Mouse (Mus musculus): ENCODE results near the gene Gm20604. TPM values are rescaled to one million over a fixed set of nuclear protein-coding genes. Genes with fewer than 3 reads are reported as not detected.

The Gm20604 gene
- total RNA-seq, 2 experiments from 2014 or later, result 3.8 to 4.9 TPM

- intact Hi-C loops (cut with DNase I), result loop anchor here (2.0 to 5.0 kb wide), 2 partner anchors 13 to 133 kb away; partner anchors contain the start of genes Btbd7, Gm28051, Gon7 and Ubr7
- peak; percentile 82 for DNase-seq (ENCODE audit: low spot score)
Observed at GRCm38 (mm10) chr12:102743589-102744574, 14.6 kb downstream of the Gm20604 start, which contains the start of the genes Moap1 and Tmem251. Moap1 (minus strand) TSS chr12:102743661. Tmem251 (plus strand) TSS chr12:102743762.

DNA sequence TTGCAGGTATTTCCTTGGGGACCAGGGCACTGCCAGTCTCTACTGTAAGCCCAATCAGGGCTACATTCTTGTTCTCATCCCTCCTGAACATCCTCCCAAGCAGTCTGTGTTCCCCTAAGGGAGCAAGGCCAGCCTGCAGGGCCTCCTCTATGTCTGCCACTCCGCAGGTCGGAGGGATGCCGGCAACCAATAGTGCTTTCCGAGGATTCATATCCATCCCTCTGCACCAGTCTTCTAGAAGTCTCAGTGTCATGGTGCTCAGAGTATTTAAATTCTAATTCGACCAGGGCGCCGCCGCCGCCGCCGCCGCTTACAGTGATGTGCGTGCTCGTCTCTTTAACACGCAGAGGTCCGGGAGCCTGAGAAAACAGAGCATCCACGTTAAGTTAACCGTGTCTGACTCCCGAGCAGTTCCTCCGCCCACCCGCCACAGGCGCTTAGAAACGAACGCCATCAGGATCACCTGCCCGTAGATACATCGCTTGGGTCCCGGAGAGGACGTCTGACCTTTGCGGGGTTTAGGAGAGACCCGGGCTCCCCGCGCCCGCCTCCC is 15.4 kb downstream of the Gm20604 start:
- DNase-seq (ENCODE audit: low spot score), result no peak
- intact Hi-C loops (cut with DNase I), result loop anchor here (2.0 to 5.0 kb wide), 2 partner anchors 14 to 134 kb away; partner anchors contain the start of genes Btbd7, Gm28051, Gon7 and Ubr7

- intact Hi-C loops (cut with DNase I), result loop anchor here (2.0 to 5.0 kb wide), 2 partner anchors 15 to 135 kb away; partner anchors contain the start of genes Btbd7, Gm28051, Gon7 and Ubr7
- no peak for DNase-seq (ENCODE audit: low spot score)
Observed at GRCm38 (mm10) chr12:102742056-102742455, 16.4 kb downstream of the Gm20604 start.

DNA sequence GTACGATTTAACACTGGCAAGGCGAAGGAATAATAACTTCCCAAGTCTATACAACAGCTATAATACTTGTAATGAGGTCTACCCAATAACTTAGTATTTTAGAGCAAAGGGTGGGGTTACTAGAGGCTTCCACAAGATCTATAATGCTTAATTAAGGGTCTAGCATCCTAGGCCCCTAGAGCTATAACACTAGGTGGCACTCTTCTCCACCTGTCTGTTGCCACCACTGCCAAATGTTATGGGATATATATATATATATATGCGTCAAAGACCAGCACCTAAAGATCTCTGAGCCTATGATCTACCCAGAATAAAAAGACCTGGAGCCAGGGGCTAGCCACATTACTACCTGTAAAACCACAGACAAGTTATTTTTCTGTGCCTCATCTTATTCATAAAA is 18.2 kb downstream of the Gm20604 start:
- intact Hi-C loops (cut with DNase I), result loop anchor here (1.0 to 5.0 kb wide), 2 partner anchors 137 to 325 kb away; partner anchors contain the start of gene Btbd7
- DNase-seq (ENCODE audit: low spot score), result no peak

DNA sequence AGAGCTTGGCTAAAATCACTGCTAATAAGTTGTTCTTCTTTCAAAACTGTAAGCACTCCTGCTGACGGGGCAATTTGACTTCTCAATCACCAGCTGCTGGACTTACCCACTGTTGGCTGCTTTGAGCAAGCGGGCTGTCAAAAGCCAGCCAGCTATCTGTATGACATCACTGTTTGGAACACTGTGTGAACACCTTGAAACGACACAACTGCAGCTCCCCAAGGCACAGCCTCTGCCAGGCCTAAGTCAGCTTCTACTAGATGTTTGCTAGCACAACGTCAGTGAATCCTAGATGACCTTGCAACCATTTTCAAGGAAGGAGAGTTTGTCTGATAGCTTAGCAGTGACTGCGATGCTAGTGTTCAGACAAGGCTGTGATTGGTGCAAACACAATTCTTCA is 19.4 kb downstream of the Gm20604 start:
- no peak for DNase-seq (ENCODE audit: low spot score)
- intact Hi-C loops (cut with DNase I), result no loop called here

DNA sequence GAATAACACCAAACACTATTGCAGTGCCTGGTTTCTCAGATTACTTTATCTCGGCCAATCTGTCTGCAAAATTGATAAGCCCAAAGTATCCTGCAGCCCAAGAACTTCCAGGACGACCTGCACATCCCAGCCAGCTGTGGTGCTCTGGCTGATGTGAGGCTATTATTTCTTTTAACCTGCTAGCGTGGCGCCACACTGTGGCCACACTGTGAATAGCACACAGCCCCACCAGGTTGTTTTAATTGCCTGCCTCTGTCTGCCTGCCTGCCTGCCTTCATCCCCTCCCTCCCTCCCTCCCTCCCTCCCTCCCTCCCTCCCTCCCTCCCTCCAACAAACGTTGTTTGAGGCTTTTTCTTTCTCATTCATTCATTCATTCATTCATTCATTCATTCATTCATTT is 25.1 kb downstream of the Gm20604 start:
- no peak for DNase-seq (ENCODE audit: low spot score)
- intact Hi-C loops (cut with DNase I), result loop anchor here (2.0 kb wide), 1 partner anchor 209 kb away; no protein-coding TSS in a partner anchor

GRCm38 (mm10) chr12:102730798-102731619 is 27.5 kb downstream of the Gm20604 start:
- no peak for DNase-seq (ENCODE audit: low spot score)

GRCm38 (mm10) chr12:102729855-102730797 is 28.3 kb downstream of the Gm20604 start:
- intact Hi-C loops (cut with DNase I), result no loop called here
- no peak for DNase-seq (ENCODE audit: low spot score)

More at GRCm38 (mm10) chr12:102730798-102731619, 27.5 kb downstream of the Gm20604 start:
- intact Hi-C loops (cut with DNase I), result no loop called here

- intact Hi-C loops (cut with DNase I), result no loop called here
Observed at GRCm38 (mm10) chr12:102725761-102726175, 32.7 kb downstream of the Gm20604 start.

DNA sequence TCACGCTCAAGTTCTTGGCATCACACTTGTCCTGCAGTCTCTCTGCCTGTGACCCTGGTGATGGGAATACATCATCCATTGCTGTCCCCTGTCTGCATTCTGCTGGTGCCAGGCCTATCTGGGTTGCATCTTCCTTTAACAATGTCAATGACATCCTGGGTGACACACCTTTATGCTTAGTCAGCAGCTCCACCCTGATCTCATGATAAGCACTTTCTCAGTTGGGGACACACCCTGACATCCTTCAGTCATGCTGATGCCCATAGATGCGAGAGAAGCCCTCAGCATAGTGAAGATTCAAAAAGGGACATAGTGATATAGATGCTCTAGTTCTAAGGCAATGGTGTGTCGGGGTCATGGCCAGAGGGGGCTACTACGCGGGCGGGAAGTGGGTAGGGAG is 33.3 kb downstream of the Gm20604 start:
- no peak for DNase-seq (ENCODE audit: low spot score)

More at GRCm38 (mm10) chr12:102725761-102726175, 32.7 kb downstream of the Gm20604 start:
- DNase-seq (ENCODE audit: low spot score), result no peak

DNA sequence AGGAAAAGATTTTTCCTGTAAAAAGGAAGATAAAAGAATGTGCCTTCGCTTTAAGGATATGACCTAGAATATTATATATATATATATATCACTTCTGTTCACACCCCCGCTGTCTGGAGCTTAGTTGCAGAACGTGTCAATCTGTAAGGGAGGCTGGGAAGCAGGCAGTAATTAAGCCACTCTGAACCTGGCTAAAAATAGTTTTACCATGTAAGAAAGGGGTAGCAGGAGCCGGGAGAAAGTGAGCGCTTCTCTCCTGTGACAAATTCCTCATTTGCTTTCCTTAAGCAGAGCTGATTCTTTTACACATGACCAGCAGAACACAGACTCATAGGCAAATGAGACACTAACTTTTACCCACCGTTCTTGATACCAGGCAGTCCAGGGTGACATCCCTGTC is 34.6 kb downstream of the Gm20604 start:
- intact Hi-C loops (cut with DNase I), result no loop called here
- no peak for DNase-seq (ENCODE audit: low spot score)

More for the DNA sequence above, 33.3 kb downstream of the Gm20604 start:
- intact Hi-C loops (cut with DNase I), result no loop called here

DNA sequence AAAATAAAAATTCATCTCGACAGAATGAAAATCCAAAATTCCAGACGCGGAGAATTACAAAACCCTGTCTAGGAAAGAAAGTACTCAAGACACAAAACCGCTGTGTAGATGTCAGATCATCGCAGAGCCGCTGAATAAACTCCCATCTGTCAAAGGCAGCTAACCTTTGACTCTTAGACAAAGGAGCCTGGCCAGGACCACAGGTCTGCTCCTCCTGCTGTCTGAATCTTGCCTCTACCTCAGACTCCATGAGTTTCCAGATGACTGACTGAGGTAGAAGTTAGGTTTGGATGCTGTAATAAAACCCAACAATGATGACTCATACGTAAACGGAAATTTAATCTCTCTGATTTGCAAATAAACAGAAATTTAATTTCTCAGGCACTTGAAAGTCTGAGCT is 35.5 kb downstream of the Gm20604 start:
- no peak for DNase-seq (ENCODE audit: low spot score)
- intact Hi-C loops (cut with DNase I), result no loop called here

GRCm38 (mm10) chr12:102722451-102722850 is 36.0 kb downstream of the Gm20604 start:
- intact Hi-C loops (cut with DNase I), result no loop called here
- DNase-seq (ENCODE audit: low spot score), result no peak

DNA sequence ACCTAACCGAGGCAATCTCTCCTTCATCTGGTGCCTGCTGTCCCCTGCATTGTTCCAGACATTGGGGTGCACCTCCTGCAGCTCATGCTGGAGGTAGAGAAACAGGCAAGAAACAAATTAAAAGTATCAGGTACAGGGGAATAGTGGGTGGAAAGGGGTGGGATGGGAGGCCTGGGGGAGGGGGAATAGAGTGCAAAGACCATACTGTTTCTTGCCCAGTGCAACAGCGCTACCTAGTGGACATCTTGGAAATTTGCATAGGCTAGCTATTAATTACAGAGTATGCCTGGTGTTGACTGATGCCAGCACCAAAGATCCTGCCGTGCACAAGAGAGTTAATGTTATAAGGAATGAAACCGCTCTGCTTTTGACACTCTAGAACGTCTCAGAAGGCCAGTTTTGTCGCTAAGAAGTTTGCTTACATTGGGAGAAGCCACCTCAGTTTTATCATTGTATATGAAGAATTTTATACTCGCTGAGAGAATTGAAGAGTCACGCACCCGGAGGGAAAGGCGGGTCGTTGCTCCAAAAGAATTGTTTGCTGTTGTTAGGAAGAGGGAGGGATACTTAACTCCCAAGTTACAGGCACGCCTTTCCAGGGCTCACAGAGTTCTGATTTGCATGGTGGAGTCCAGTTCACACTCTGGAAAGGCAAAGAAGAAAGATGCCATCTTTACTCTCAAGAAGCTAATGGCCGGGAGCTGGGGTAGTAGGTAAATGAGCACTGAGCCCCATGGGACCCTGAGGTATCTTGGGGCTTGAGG is 38.7 kb downstream of the Gm20604 start:
- no peak for DNase-seq (ENCODE audit: low spot score)

DNA sequence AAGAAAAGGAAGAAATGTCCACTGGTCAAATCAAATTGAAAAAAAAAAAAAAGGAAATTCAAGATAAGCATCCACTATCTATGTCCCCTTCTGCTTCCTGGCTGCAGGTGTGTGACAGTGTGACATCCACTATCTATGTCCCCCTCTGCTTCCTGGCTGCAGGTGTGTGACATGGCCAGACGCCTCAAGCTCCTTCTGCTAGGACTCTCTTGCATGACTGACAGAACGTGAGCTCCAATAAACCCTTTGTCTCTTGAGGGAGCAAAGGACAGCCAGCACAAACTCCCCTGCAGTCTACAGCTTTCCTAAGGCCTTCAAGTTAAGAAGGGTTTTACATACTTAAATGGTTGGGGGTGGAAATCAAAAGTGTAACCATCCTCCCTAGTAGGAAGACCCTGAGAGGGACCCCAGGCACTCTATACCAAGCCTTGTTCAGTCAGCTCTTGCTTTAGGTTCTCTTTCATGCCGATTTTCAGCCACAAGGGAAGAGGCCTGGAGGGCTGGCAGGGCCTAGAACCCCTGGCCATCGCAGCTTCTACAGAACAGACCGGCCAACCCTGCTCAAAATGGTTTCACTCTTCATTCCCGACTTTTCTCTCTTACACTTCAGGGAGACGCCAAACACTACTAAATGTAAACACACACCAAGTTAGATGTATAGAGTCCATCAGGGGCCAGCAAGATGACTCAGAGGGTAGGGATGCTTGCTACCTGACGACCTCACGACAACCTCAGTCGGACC is 43.6 kb downstream of the Gm20604 start:
- no peak for DNase-seq (ENCODE audit: low spot score)
- intact Hi-C loops (cut with DNase I), result loop anchor here (5.0 kb wide), 1 partner anchor 193 kb away; no protein-coding TSS in a partner anchor

More for the DNA sequence above, 38.7 kb downstream of the Gm20604 start:
- intact Hi-C loops (cut with DNase I), result loop anchor here (5.0 kb wide), 1 partner anchor 197 kb away; no protein-coding TSS in a partner anchor

DNA sequence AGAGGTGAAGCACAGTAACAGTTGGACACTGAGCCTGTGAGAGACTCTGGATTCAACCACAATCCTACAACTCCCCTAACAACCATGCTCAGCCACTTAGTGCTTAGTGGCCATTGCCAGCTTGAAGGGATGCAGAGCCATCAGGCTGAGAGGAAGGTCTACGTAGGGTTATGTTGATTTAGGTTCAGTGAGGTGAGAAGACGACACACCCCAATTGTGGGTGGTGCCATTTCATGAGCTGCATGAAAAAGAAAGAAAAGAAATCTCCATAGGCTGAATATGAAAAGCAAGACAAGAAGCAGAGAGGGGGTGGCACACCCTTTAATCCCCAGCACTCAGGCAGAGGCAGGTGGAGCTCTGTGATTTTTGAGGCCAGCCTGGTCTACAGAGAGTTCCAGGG is 44.4 kb downstream of the Gm20604 start:
- DNase-seq (ENCODE audit: low spot score), result no peak
- intact Hi-C loops (cut with DNase I), result no loop called here
